Mouse (Mus musculus) gastrocnemius, postnatal 10 days (tissue): ENCODE results near the gene Elmo1. TPM values are rescaled to one million over a fixed set of nuclear protein-coding genes. Genes with fewer than 3 reads are reported as not detected.

ENCODE experiments used
- DNase-seq: peaks from one replicate; pipeline ENCODE4 v3.0.0; 2021; ENCODE audit warnings: mixed read lengths
- total RNA-seq, 2 experiments: library from RNA; stranded (reverse); gene quantifications; 2 replicates each; pipeline ENCODE4 v1.2.3; 2021

The Elmo1 gene
- total RNA-seq, 2 experiments from 2014 or later: 13.0 to 21.5 TPM

DNA sequence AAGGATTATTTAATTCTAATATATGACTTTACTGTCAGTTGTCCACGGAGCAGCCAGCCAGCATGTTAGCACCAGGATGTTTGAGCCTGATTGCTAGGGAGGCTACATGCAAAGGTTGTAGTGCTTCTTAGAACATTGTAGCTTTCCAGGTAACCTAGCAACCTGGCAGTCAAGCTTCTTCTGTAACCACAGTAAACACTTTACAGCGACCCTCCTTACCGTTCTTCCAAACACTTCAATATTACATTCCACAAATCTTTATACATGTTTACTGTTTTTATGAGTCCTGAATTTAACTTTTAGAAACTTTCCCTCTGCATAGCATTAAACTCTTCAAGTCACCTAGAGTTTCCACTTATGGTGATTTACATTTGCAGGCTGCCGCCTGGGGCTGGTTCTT, 233.1 kb downstream of the Elmo1 start:
- DNase-seq: no peak

DNA sequence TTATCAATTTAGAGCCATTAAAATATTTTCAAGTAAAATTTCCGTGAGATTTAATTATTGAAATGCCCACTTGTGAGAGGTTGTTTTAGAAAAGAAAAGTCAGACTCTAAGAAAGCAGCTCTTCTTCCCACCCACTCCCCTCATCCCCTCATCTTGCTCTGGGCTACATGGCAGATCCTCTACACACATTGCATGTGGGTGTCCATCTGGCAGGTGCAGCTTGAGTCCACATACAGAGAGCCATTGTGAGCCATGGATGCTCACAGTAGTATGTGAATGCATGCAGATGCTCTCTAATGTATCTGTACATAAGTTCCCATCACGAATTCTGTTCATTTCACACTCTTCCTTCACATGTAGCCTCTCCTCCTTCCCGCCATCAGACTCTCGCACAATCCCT, 236.7 kb downstream of the Elmo1 start:
- DNase-seq: no peak

DNA sequence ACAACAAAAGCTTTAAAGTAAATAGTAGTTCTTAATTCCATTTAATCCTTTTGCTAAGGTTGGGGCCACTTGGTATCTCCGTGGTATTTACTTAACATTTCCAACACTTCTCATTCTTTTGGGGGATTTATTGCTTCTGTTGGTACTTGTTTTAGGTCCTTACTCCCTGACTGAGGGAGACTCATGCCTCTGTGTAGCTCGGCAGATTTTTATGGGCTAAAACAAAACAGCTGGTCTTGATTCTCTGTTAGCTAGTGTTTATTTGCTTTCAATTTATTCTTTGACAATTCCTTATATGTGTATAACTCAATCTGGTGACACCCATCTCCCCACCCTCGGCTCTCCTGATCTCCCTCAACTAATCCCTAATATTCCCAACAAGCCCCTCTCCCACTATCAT, 237.6 kb downstream of the Elmo1 start:
- no peak for DNase-seq

DNA sequence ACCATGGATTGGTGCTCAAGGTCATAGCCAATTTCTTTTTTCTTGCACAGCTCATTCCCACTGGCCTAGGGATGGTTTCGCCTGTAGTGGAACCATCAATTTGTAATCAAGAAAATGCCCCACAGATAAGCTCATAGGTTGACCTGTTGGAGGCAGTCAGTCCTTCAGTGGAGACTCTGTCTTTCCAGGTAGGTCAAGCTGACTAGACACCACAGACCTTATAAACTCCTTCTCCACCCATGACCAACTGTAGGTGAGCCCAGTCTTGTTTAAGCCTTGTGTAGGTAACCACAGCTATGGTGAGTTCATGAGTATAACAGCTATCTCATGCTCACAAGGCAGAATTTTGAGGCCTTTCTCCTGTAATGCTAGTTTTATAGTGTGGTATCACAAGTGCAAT, 238.3 kb downstream of the Elmo1 start:
- DNase-seq: no peak

DNA sequence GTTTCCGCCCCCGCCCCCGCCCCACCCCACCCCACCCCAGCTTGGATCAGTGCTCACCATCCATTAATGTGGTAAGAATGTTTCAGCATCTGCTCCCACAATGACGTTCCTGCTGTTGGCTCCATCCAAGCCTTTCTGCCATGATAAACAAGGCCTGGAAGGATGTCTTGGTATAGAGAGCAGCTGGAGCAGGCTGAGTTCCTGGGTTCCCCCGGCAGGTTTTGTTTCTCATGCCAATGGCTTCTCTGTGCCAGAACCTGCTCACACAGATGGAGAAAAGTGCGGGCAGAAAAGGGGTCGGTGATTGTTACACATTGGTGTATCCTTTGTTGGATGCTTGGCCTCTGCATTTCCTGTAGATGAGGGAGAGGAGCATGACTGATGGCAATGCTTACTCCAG, 240.6 kb downstream of the Elmo1 start:
- no peak for DNase-seq

DNA sequence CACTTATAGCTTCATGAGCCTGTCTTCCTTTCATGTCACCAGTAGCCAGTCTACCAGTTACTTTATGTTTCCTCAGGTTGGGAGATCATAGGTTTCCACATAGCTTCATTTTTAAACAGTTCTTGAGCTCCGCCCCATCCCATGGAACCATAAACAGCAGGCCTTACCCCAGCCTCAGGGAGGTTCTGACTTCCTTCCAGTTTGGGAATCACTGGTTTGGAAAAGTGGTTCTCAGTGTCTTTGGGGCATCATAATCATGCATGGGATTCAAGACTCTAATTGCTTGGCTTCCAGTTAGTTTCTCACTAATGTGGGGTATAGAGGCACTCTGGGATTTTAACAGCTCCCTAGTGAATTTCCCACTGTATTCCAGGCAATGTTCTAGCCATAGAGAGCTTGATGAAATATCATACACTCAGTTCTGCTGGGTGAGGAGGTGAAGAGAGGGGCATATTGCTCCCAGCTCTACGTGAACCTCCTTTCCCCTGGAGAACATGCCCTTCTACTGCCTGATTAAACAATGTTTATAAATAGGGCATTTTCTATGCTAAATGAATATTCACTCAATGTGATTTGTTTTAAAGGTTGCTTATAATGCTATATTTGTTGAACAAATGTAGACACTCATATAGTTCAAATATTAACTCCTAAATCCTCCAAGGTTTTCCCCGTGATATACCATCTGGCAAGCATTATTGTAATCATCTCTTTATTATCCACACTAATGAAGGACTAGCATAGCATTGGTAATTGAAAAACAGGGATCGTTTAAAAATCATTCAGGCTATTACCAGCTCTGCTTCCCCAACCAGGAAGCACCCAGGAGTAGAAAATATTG, 244.9 kb downstream of the Elmo1 start:
- DNase-seq: no peak

DNA sequence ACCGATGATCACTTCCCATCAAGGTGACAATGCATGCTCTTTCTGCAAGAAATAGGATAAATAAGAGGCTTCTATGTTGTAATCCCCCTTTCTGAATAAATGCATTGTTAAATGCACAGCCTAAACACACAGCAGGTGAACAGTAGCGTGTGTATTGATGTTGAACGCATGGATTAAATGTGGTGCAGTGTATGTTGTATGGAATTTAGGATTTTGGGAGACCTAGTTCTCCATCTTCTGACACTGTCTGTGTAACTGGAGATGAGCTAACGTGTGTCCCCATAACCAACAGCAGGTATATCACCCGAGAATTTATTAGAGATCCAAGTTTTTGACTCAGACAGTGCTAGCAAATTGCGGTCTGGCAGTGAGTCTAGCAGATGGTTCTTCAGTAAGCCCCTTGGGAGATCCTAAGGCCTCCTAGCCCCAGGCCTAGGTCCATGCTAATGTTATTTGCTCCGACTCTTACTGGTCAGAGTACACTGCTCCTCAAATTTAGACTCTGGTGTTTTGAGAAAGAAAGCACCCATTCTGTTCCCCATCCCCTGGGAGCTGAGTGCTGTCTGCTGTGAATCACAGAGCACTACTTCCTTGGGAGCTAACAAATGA, 245.6 kb downstream of the Elmo1 start:
- no peak for DNase-seq

DNA sequence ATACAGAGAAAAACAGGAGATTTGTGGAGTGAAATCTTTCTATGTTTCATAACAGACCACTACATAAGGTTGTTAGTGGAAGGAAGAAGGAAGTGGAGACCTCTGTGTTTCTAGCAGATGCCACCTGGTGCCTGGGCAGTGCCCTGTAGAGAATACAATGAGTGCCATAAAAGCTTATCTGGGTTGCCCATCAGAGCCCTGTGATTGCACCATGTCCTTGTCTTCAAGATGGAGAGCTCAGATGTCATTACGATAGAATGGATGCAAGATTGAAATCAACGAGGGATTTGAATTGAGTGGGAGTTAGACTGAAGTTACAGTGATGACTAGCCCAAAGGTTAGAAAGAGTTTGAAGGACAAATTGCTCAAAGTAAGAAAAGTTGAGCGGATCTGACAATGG, 252.5 kb downstream of the Elmo1 start:
- DNase-seq: no peak

DNA sequence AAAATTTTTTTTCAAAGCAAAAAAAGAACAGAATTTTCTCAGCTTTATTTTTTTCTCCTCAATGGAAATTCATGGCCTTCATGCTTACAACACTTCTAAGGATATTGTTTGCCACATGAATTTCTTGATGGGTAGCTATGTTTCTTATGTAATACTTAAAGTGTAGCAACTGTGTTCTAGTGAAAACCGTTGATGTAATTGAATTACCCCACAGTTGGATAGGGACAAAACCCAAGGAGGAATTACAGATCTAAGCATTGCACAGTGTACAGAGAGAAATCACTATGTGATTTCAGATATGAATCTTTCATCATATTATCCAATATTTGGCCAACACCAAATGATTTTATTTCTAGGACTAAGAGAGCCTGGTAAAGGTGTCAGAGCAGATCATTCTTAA, 259.4 kb downstream of the Elmo1 start:
- DNase-seq: no peak

DNA sequence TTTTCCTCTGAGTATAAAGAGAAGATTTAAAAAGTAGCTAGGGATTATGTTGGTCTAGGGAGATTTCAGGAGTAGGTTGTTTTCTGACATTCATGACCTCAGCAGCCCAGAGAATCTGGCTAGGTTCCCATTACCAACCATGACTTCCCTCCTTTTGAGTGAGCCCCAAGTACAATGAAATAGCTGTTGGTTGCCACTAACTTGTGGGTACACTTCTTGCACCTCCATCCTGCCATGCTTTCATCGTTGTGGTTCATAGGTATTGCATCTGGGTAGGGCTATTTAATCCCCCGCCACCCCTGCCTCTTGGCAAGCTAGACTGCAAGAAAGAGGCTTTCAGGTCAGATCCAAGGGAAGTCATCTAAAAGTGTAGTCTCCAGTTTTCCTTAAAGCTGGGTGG, 262.2 kb downstream of the Elmo1 start:
- no peak for DNase-seq

DNA sequence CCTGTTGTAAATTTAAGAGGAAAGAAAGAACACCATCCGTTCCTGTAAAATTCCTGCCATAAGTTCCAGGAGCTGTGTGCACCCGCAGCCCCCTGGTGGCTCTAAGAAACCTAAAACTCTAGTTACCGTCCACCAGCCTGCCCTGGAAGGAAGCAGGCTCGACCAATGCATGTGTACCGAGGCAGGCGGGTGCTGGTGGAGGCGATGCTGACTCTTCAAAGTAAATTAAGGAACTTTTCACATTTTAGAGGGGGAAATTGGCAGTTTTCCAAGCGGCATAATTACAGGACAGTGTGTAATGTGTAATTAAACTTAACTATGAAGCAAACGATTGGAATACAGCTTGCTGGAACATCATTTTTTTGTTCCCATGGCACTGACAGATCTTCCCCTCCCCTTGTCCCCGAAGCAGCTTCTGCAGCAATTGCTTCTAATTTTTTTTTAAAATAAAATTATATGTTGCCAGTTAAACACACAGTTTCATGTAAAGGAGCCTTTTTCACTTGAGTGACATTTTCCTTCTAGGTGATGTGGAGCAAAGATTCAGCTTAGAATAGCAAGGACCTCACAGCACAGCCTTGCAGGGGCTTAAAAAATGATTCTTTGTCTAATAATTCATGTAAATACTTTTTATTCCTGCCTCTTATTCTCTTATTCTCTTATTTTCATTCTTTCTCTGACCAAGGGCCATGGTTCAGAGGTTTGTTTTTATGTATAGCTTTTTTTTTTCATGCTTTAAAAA, 263.6 kb downstream of the Elmo1 start:
- DNase-seq: no peak

DNA sequence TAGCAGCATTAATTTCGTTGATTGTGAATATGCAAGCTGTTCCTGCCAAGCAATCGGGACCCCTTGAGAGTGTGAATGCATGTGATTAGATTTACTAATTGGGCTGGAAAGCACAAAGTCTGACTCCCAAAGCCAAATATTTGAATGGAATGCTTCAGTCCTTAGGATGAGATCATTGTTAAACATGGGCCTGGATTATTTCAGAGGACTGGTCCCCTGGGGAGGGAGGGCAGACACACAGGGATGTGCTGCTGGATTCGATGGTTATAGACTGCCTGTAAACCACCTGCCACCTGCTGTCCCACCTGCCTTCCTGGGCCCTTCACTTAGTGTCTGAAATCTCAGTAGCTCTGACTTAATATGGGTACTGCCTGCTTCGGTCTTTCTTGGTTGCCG, 264.2 kb downstream of the Elmo1 start:
- DNase-seq: no peak

DNA sequence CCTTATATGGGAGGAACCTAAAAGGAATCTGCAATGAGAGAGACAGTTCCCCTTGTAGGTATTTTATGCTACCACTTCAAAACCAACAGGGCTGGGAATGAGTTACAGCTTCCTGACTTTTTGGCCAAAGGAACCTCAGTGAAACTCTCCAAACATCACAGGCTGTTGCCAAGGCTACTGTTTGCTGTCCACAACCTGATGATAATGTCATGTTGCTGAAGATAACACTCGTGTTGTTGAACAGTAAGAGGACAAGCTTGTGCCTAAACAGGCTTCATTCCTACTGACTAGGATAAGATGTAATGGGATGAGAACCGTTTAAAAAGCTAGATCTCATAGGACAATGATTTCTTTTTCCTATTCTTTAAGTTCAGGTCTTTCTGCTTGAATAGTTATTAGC, 272.1 kb downstream of the Elmo1 start:
- no peak for DNase-seq

DNA sequence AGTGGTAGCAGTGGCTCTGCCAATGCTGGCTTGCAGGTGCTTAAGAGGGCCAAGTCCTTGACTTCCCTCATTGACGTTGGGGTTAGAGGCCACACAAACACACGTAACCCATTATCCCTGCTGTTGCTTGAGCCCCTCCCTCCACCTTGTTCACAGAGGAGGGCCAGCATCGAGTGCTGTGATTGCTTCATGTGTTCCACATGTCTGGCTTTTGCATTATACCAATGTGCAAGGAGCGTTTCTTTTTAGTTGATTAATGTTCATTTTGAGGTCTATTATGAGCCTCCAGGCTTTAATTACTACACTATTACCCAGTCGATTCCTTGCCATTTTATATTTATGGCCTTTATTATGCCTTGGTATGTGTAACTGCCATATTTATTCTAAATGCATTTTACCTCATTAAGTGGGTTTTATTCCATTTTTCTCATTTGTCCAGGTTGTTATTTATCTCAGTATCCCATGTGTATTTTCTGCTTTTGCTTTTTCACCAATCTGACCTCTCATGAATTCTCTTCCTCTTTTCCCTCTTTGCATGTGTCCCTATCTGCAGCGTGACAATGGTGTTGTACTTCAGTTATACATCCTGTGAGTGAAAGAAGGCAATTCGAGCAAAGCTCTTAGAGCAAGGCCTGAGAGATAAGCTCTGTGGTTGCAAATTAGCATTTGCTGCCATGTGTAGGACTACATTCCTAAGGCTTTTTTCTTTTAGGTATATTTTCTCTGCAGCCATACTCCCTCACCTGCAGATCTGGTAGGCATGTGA, 275.6 kb downstream of the Elmo1 start:
- no peak for DNase-seq

DNA sequence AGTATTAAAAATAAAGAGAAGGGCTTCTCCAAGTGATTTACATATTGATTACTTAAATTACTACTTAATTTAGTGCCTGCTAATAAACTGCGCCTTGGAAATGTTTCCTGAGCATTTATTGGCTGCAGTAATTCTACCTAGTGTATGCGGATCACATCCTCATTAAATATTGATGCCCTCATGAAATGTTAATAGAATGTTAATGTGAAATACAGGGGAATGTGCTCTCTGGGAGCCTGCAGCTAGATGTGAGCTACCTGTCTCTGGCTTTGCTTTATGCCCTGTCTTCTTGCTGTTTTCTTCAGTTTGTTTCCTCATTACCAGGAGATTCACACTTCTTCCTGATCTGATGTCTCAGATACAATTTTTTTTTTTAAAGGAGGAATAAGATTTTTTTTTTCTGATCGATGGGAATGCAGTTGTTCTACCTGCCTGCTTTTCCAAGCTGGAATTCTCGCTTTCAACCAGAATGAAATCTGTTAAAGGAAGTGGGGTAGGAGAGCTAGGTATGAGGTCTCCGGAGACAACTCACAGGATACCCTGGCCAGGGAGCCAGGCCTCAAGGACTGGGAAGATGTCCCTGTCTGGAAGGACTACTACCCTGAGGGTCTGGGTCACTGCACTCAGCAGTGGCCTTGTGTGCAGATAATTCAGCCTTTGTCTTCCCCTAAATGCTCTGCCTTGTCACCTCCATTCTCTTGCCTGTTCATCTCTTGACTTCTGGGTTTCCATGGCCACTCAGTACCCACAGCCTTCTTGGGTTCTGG, 279.8 kb downstream of the Elmo1 start:
- no peak for DNase-seq

DNA sequence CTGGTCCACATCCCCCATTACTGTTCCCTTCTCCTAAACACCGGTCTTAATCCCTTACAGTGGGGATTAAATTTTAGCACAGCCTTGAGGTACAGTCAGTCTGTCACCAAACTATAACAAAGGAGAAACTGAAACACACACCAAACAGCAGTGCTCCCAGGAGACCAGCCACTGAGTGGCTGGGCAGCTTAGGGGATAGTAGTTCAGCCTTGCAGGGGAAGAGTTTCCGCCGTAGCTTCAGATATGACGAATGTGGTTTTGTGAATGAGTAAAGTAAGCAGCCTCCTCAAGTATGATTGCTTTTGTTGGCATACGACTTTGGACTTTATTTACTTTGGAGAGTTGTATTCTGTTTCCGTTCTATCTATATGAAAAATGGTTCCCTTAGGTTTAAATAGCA, 281.1 kb downstream of the Elmo1 start:
- DNase-seq: no peak

DNA sequence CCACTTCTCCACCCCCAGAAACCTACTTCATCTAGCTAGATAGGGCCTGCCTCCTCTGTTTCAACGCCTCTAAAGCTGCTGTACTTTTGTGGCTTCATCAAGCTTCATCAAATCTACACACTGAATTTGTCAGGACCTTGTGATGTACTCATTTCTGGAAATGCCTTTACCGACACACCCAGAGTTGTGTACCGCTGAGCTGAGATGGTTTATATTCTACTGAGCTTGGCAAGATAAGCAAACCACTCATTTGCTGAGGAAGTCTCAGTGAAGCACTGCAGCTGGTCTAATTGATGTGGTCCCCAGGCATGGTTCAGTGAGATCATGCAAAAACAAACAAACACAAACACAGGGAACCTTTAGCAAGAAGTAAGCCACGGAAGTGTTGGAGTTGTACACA, 281.9 kb downstream of the Elmo1 start:
- DNase-seq: no peak

DNA sequence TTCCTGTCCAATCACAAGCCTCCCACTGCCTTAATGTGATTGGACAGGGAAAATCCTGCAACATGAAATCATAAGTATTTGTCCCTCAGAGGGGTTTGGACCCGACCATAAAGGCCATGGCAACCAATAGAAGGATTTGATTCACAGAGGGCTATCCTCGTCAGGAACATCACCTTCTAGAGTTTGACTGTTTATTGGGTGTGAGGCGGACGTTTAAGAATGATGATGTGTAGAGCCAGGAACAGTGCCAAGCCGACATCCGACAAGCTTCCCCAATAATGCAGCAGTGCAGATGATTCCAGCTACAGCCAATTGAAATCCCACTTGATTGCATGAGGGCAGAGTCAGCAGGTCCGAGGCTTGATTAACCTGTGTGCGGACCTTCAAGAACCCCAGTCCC, 288.5 kb downstream of the Elmo1 start:
- no peak for DNase-seq

DNA sequence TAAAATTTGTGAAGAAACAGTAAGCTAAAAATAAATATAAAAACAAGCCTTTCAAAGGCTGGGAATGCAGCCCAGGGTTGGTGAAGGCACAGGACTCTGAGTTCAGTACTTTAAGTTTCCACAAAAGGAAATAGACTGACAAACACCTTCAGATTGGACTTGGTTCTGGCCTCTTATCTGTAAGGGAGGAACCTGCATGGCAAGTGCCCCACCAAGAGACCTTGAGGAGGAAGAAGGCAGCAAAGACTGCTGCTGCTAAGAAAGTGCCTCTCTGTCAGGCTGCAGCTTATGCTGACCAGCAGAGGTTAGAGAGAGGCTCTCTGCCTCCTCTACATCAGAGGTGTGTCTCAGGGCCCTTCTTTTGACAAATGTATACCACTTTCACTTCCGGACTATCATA, 293.5 kb downstream of the Elmo1 start:
- DNase-seq: no peak

DNA sequence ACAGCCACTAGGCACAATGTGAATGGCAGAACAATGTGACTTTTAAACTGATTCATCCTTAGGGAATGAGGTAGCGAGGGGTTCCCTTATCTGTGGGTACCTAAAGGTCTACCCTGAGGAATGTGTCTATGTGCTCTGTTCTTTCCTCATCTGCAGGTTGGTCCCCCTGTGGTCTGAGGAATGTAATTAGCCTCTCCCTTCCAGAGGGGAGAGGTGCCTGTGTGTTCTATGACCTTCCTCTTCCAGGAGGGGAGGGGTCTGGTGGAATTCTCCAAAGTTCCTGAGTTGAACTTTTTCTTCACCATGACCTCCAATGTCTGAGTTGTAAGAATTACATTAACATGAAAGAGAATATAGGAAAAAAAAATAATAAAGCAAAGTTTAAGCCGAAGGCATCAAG, 294.4 kb downstream of the Elmo1 start:
- DNase-seq: no peak

DNA sequence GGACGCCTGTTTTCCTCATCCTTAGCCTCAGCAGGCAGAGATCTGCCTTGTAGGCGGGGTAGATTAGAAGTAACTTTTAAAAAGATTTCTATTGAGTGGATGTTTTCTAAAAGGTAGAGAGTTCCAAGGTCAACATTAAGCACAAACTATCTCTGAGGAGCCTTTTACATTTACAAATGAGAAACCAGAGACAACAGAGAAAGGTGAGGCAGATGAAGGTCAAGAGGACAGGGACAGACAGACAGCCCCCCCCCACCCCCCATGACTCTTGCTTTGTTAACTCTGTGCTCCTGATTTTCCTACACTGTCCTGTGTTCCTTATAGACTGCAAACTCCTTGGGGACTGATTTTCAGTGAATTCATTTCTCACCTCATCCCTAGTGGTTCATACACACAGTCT, 295.0 kb downstream of the Elmo1 start:
- DNase-seq: no peak
